Mouse (Mus musculus) mouse embryonic stem cell (cell line): ENCODE results near the gene Raly.

Experiments used
- in situ Hi-C, 2 experiments: fragments of 300-500 bp; cut with MboI; formaldehyde crosslinking; loops; 1 replicate in 1 of 2; 3 replicates in 1 of 2; pipeline ENCODE4 v1.14.3; 2019 to 2020; ENCODE audit warnings: low sequenced_read_pairs in 2 of 2, low pct_unique_long_range_greater_than_20kb in 1 of 2, mixed read lengths in 1 of 2; ENCODE audit not compliant: unreplicated experiment in 1 of 2

Raly gene

DNA sequence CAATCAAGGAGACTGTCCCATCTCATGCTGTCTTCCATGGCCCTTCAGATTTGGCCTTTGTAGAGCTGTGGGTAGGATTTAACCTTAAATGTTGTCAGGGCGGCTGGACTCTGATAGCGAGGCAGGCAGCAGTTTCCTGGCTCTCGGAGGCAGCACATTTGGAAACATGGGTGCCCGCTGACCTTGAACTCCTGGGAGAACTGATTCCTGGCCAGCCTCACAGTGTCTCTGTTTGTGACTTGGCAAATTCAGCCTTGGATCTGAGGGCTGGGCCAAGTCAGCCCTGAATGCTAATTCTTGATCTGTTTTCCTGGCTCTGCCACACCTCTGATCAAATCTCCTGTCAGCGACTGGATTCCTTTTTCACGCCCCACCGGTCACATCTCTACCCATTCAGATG, 14.4 kb upstream of the Raly start:
- in situ Hi-C loops = no loop called here

DNA sequence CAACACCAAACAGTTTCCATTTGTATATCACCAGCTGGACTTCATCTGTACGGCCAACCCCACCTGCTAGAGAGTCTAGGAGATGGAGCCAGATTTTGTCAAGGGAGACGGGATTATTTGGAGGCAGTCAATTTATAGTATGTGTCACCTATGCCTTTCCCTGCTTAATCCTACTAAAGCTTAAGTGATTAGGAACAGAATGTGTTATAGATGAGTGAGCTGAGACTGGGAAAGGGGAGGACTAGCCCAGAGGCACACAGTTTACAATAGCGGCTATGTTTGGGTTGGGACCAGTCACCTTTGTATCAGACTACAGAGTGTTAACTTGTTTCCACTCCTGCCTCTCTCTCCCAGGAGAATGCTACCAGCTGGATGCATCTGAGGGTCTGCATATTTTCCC, 11.2 kb upstream of the Raly start:
- in situ Hi-C loops = no loop called here

DNA sequence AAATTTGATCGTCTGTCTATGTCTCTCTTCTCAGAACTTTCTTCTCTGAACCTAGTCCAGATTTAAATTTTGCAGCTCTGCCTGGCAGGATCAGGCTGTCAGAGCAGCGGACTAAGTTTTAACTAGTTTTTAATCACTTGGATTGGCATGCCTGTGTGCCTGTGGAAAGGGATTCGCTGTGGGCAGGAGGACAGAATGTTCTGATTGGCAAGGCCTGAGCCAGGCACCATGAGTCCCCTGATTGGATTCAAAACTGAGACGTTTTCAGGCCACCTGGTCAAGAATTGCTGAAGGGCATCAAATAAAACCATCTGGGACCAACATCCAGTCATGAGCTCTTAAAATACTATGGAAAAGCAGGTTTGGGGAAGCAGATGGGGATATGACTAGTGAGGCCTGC, 8.5 kb upstream of the Raly start:
- in situ Hi-C loops = no loop called here

DNA sequence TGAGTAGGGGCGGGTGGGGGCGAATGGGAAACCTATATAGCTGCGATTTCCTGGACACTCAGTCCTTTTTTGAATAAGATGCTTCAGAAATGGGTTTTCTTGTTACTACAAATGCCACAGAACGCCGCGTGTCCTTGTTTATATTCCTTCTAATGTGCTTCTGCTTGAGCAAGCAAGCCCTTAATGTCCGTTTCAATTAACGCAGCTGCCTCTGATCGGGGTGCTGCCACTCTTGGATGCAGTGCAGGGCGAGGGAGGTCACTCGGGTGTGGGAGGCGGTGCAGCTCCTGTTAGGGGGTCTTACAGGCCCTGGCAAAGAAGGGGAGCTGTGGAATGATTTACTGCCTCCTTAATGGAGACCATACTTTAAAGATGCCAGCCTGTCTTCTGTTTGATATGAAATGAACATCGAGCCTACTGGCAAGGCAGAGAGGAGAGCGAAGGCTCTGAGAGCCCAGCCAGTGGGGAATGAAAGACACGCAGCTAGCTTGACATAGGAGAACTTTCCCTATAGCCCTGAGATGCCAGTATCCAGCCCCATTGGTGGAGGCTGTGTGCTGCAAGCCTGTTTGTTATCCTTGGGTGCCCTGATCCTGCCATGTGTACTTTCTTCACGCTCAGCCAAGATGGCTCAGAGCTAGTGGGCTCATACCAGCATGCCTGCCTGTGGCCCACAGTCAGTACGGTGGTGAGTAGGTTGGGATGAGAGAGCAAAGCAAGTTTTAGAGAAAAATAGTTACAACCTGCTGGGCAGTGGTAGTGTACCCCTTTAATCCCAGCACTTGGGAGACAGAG, 7.8 kb upstream of the Raly start:
- in situ Hi-C loops = no loop called here

DNA sequence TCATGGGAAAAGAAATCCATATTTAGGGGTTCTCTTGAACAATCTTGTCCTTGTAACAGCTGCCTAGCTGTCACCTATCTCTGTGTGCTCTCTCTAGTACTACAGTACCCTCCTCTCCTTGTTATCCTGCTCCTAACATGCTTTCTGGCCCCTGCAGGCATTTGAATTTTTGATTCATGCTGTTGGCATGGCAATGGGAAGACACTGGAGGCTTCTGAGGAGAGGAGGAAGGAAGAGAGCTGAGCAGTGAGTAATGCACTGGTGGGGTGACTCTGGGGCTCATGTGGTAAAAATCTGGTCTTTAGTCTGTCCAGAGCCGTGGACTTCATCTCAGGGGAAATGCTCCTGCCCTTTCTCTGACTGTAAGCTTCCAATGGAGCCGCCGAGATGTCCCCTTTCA, 5.6 kb upstream of the Raly start:
- in situ Hi-C loops = no loop called here

DNA sequence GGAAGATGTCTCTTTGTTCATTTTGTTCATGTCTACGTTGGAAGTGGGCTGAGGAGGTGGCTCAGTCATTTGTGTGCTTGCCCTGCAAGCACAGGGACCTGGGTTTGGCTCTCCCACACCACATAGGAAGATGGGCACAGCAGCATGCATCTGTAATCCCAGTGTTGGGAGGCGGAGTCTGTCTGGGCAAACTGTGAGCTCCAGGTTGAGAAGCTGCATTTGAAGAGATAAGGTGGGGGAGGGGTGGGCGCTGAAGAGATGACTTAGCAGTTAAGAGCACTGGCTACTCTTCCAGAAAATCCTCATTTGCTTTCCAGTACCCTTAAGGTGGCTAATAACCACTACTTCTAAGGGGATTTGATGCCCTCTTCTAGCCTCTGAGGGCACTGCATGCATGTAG, 4.7 kb upstream of the Raly start:
- in situ Hi-C loops = no loop called here

DNA sequence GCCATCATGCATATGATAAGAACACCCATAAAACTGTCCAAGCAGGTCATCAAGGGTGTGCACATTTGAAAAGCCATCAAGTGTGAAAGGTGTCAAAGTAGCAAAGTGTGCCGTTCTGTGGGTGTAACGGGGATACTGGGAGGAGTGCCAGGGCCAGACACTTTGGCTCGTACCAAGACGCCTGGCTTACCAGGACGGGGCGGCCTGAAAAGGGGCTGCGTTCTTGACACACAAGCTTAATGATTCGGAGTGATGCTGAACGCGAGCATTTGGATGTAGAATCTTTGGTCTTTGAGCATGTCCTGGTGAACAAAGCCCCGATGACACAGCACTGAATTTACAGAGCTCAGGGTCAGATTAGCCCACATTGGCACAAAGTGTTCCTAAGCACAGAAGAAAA, 4.1 kb upstream of the Raly start:
- in situ Hi-C loops = no loop called here

DNA sequence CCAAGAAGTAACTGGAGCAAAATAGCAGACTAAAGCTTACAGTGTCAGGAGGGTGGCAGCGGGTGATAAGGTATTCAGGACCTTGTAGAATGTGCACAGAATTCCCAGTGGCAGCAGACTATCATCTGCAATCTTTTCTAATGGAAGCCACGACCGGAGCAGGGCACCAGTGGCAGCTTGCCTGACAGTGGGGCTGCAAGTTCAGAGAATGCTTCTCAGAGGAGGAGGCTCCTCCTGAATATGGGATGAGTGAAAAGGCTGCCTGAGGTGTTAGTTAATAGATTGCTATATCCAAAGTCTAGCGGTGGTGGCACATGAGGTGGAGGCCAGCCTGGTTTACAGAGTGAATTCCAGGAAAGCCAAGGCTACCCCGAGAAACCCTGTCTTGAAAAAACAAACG, 1.5 kb upstream of the Raly start:
- in situ Hi-C loops = no loop called here

DNA sequence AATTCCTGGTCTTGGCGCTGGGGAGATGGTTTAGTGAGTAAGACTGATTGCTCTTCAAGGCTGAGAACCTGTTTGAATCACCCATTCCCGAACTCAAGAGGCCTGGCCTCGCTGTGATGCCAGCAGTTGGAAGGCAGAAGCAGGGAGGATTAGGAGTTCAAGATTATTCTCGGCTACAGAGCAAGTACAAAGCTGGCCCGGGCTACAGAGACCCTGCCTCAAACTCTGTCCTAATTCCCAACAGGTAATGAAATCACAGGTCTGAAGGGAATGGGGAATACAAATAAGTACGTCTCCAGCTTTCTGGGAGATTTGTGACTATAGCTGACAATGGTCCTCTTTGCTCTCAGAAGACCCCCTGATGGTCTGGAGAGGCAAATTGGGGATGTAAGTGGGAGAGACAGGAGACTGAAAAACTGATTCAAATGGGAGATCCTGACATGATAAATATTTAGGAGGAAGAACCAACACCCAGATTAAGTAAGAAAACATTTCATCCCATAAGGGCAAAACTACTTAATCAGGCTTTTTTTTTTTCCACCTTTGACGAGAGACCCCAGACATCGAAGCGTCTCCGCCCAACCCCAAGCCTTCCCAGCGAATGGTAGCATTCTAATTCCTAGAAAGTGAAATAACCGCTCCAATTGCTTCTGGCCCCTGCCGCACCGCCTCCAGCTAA, 780 bp upstream of the Raly start:
- in situ Hi-C loops = no loop called here

DNA sequence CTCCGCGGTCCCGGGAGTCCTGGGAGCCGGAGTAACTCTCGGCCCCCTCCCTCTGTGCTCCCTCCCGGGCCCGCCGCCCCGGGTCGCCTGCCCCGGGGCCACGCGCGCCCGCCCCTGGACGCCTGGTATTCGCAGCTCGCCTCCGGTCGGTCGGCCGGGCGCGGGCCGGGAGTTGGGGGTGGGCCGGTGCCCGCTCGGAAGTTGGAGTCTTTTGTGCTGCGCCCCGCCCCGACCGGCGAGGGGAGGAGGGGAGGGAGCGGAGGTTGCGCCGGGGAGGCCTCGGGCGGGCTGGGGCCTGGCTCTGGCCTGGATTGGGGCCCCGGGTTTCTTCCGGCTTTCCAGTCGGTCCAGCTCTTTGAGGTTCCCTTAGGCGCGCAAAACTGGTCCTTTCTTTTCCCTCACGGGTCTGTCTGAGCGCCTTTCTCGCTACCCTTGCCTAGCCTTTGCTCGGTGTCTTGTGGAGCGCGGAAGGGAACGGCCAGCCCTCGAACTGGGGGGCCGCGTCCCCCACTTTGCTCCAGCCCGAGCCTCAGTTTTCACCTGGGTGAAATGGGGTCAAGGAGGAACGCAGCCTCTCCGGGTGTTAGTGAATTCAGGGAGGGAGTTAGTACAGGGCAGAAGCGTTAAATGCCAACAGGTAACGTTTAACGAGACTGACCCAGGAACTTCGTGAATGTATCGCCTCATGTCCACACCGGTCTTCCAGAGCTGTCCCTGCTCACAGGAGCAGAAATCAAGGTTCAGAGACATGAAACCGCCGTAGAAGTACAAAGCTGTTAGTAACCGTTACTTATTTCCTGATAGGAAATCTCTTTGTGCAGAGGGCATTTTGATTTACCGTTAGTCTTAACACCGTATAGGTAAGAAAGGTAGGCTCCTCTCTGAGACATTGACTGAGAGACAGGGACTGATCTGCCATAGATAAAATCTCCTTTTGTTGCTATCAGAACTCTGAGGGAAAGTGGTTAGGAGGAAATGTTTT, 1.1 kb downstream of the Raly start:
- in situ Hi-C loops = no loop called here

DNA sequence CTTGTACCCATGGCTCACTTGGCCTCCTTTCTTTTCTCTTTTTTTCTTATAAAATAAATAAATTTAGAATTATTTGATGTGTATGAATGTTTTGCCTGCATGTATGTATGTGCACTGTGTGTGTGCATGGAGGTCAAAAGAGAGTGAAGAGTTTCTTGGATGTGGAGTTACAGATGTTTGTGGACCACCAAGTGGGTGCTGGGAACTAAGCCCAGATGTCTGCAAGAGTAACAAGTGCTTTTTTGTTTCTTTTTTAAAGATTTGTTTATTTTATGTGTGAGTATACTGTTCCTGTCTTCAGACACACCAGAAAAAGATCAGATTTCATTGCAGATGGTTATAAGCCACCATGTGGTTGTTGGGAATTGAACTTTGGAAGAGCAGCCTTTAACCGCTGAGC, 12.5 kb downstream of the Raly start:
- in situ Hi-C loops = no loop called here

DNA sequence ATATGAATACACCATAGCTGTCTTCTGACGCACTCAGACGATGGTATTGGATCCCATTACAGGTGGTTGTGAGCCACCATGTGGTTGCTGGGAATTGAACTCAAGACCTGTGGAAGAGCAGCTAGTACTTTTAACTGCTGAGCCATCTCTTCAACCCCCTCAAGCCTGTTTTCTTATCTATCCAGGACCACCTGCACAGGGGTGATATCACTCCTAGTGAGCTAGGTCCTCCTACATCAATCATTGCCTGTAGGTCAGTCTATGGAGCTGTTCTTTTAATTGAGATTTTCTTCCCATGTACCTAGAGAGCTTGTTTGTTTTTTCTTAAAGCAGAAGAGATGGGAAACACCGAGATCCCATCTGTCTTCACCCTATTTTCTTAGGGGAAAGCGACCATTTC, 12.9 kb downstream of the Raly start:
- in situ Hi-C loops = no loop called here

DNA sequence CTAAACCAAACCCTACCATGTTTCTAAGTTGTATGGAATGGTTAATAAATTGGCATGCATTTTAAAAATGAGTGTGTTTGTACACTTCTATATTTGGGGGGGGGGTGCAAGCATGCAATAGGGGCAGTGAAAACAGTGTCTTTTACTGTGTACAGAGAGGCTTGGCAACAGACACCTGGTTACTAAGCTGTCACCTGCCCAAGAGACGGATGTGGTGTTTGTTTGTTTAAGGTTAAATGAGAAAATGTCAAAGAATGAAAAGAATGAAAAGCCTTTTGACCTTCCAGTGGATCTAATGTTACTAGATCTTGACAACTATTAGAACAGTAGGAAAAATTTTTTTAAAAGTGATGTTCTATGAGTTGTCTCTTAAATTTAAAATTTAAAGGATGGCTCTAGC, 16.8 kb downstream of the Raly start:
- in situ Hi-C loops = no loop called here

DNA sequence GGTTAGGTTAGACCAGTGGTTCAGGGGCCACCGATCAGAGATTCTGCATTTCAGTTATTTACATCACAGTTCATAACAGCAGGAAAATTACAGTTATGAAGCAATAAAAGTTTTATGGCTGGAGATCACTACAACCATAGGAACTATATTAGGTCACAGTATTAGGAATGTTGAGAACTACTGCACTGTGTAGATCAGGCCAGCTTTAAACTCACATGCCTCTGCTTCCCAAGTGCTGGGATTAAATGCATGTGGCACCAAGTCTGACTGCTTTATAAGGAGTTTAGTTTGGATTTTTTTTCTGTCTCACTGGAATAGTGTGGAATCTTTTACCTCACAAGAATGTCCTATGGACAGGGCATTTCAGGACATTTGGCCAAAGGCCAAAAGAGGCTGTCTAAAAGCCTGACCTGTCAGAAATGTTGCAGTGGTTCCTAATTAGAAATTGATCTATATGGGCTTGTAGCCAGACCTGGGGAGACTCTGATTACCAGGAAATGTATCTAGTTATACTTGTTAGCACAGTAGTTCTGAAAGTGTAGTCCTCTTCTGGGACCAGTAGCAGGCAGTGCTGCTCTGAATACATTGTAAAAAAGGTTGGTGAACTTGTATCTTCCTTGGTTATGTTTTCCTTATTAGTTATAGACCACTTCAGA, 18.3 kb downstream of the Raly start:
- in situ Hi-C loops = no loop called here

DNA sequence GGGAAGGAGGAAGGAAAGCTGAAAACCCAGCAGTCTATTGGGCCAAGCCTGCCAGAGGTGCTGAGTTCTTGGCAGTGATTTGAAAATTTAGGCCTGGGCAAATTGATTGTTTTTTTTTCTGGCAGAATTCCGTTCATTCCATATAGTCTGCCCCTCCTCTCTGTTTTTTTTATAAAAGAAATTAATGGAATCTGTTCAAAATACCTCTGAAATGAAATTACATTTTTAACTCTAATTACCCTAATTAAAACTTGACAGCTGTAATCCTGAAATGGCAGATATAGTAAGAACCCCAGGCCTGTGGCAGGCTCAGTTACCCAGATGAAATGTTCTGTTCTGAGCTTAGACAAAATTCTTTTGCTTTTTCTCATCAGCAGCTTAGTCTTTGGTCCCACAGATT, 19.9 kb downstream of the Raly start:
- in situ Hi-C loops = no loop called here

DNA sequence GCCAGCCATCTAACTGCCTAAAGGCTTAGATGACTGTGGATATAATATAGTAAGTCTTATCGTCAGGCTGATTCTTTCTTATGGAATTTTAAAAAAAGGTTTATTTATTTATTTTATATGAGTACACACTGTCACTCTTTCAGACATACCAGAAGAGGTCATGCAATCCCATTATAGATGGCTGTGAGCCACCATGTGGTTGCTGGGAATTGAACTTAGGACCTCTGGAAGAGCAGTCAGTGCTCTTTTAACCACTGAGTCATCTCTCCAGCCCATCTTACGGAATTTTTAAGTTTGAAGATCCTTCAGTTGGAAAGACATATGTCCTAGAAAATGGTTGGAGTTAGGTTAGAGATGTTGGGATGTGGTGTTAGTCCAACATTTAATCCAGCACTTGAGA, 22.5 kb downstream of the Raly start:
- in situ Hi-C loops = no loop called here

DNA sequence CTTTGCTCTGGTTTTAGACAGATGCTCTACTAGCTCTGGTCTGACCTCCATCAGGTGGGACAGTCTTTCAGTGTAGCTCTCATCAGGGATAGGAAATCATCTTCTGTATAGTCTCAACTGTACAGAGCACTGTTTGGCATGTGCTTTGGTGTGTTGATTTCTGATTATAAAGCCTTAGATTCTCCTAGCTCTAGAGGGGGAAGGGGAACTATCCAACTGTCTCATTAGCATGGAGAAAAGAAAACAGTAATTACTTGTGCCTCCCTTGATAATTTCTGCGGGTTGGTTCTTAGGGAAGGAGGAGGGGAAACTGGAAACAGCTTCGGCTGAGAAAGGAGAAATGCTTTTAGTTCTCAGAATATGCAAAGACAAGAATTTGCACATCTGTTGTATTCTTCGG, 26.2 kb downstream of the Raly start:
- in situ Hi-C loops = no loop called here

DNA sequence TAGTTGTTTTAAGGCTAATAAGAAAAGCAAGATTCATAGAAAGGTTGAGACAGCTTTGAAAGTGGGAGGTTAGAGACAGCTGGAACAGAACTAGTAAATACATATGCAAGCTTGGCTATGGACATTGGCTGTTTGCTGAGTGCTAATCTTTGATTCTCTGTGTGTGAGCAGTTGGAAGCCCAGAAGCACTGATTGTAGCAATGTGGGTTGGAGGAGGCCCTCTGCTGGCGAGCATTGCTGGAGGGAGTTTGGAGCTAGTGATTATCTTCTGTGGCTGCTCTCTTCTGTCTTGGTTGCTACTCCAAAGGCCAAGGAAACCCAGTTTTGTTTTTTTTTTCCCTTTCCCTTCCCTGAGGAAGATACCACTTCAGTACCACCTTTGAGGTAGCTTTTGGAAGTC, 26.9 kb downstream of the Raly start:
- in situ Hi-C loops = no loop called here

DNA sequence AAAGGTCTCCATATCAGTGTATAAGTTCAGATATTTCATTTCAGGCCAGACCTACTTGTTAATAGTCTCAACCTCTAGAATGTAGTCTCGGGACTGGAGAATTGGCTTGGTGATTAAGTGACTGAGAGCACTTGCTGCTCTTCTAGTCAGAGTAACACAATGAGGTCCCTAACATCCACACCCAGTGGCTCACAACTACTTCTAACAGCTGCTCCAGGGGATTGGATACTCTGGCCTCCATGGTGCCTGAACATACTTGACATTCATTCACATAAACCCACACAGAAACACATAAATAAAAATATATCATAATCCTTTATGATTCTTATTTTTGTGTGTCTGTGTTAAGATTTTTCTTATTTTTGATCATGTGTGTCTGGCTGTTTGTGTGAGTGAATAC, 27.7 kb downstream of the Raly start:
- in situ Hi-C loops = no loop called here
